Mouse (Mus musculus) left cerebral cortex, adult 9 months (tissue): ENCODE results near the gene Lalba.
"Not testable (repeated sequence)": the region's sequence is repeated elsewhere in the genome, so short reads cannot be mapped to it uniquely, and the experiment has no call there.

Source experiments
- DNase-seq, 2 experiments: peaks; one replicate each; pipeline ENCODE4 v3.0.0; 2022; ENCODE audit warnings: low spot score in 2 of 2

The Lalba gene

GRCm38 (mm10) chr15:98492102-98492501 lies 9.6 kb upstream of the Lalba start, which contains the start of gene Olfr279:
TSS of gene Olfr279 (plus strand) at chr15:98492402.
- no peak for DNase-seq

- DNase-seq = no peak
These were observed 8.8 kb upstream of the Lalba start for GRCm38 (mm10) chr15:98491332-98491731.

DNA sequence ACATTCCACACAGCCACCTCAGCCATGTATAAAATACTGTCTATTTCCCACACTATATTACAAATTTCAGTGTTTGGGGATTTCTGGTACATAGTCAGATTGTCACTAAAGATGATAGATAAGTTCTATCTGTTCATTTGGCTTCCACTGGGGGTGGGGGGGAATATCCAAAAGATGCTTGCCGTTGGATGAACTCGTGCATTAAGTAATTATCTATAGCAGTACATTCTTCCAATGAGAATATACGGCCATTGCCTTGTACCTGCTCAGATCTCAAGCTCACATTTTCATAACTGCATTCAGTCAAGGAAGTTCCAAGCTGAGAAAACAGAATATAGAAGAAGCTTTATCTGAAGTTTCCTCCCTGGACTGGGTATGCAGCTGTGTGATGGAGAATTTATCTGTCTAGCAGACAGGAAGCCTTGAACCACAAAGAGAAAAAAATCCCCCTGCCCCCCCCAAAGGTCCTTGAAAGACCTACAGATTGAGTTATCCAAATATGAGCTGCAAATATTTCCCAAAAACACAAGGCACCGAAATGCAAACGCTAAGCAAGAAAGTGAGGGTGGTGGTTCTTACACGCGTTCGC lies 4.0 kb upstream of the Lalba start:
- no peak for DNase-seq

GRCm38 (mm10) chr15:98483907-98484886 lies 1.7 kb upstream of the Lalba start:
- no peak for DNase-seq

DNA sequence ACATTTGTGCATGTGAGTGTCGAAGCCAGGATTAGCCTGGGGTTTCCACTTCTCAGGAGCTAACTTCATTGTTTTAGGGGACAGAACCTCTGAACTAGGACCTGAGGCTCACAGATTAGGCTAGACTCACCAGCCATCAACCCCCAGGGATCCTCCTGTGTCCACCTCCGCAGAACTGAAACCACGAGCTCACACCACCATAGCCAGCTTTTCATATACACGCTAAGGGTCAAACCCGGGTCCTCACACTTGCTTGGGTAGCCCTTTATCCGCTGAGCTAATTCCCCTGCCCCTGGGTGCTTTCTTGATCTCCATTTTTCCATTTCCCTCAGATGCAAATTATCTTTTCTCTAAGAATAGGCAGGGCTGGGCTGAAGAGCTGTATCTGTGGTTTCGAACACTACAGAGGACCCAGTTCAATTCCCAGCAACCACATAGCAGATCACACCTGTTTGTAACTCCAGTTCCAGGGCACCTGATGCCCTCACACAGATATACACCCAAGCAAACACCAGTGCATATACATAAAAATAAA lies 2.9 kb downstream of the Lalba start:
- DNase-seq = no peak

GRCm38 (mm10) chr15:98476281-98476680 lies 6.2 kb downstream of the Lalba start:
- DNase-seq = no peak

DNA sequence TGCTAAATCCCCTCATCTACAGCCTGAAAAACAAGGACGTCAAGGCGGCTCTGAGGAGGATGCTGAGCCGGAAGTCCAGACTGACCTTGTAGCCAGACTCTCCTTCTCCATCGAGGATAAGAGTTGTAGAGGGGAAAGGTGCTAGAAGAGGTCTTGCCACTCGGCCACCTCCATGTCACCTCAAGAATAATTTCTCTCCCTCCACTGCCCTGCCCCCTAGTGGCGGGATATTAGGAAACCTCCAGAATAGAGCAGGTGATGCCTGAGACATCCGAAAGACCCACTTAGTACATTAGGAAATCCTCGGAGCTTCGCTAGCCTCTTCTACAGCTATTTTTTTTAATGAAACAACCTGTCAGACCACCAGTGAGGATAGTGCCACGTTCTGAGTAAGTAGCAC lies 7.1 kb downstream of the Lalba start:
- peak in 1 of 2 experiments; percentile 9 for DNase-seq

- DNase-seq = no peak
These were observed 7.6 kb downstream of the Lalba start for GRCm38 (mm10) chr15:98474958-98475357.

GRCm38 (mm10) chr15:98471539-98471938 lies 11.0 kb downstream of the Lalba start:
- no peak for DNase-seq

DNA sequence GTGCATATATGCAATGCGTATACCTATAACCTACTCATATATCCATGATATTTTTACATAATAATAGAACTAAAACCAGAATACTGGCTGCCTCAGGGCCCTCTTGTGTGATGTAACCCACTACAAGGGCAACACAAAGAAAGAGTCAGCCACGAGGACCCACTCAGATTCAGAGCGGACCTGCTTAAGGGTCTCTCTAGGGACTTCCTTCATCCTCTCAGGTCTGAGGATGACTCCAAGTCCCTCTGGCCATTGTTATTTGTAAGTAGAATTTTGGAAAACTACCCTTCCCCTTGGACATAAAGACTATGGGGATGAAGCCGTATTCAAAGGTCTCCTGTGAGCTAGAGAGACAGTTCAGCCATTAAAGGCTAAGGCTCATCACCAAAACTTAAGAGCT lies 12.9 kb downstream of the Lalba start, which contains the start of gene OR5BS1P:
TSS of gene OR5BS1P (plus strand) at position 301 of the 400 bp plus-strand sequence.
- DNase-seq = no peak

DNA sequence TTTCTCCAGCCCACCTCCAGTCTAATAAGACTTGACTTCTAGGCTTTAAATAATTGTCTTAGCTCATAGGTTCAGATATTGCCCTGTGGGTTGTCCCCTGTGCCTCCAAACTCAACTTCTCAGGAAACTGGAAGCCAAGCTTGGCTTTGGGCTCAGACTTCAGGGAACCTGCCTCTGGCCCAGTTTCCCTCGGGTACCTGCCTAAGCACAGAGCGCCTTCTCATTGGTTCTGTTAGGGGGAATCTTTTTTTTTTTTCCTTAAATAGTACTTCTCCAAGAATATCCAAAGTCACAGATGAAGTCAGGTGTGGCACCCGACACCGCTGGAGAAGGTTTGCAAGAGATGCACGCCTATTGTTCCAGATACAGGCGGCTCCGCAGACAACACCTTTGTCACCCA lies 30.2 kb downstream of the Lalba start, which contains the start of gene Olfr281:
TSS of gene Olfr281 (plus strand) at position 301 of the 400 bp plus-strand sequence.
- DNase-seq = no peak

DNA sequence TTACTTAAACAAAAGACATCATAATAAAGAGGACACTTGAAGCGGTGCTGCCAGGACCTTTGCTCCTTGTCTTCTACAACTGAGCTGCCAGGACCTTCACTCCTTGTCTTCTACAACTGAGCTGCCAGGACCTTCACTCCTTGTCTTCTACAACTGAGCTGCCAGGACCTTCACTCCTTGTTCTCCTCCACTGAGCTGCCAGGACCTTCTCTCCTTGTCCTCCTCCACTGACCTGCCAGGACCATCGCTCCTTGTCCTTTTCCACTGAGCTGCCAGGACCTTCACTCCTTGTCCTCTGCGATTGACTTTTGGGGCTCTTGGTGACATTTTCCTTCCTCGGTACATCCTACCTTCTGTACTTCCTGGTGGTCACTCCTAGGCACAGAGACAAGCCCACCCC lies 34.0 kb downstream of the Lalba start:
- no peak for DNase-seq

DNA sequence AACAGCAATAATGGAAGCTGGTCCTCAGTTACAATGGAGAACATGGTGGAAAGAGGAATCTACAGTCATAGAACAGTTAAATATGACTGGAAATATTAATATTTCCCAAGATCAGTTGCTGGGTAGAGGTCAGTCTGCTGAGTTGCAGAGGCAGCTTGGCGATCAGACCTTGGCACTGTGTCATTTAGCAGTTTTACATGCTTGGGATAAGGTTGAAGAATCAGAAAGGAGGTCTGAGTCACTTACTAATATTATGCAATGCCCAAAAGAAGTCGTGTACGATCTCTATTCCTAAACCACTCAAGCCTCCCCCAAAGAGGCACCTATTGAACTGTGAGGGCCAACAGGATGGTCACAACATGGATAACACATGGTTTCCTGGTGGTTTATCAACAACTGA lies 38.0 kb downstream of the Lalba start:
- DNase-seq = no peak

DNA sequence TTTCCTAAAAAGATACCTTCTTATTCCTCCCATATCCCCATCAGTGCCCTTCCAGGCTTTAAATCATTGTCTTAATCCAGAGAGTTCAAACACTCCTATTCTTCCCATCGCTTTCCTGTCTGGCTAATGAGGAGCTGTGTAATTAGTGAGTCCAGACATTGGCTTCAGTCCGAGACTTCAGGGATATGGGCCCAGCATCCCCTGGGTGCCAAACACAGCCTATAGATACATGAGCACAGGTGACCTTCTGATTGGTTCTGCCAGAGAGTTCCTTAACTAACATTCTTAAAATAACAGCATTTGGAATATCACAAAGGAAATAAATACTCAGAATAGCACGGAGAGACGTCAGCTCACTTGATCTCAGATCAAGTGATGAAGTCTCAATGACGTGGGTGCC lies 51.6 kb downstream of the Lalba start, which contains the start of gene Olfr282:
TSS of gene Olfr282 (plus strand) at position 301 of the 400 bp plus-strand sequence.
- DNase-seq = not testable (repeated sequence)
